Mouse (Mus musculus): ENCODE results near the gene Fcho2. TPM values are rescaled to one million over a fixed set of nuclear protein-coding genes. Genes with fewer than 3 reads are reported as not detected.

The Fcho2 gene
- total RNA-seq, 2 experiments from 2014 or later = 37.9 to 43.0 TPM

GRCm38 (mm10) chr13:98684144-98684900 is 130.9 kb downstream of the Fcho2 start:
- intact Hi-C loops (cut with DNase I) = no loop called here

GRCm38 (mm10) chr13:98683412-98683811 is 131.8 kb downstream of the Fcho2 start:
- no peak for DNase-seq
- intact Hi-C loops (cut with DNase I) = no loop called here

More at GRCm38 (mm10) chr13:98684144-98684900, 130.9 kb downstream of the Fcho2 start:
- no peak for DNase-seq

GRCm38 (mm10) chr13:98680470-98681060 is 134.7 kb downstream of the Fcho2 start:
- intact Hi-C loops (cut with DNase I) = no loop called here
- DNase-seq = no peak

- intact Hi-C loops (cut with DNase I) = no loop called here
Measured at GRCm38 (mm10) chr13:98679631-98680041, 135.6 kb downstream of the Fcho2 start.

GRCm38 (mm10) chr13:98679230-98679629 is 136.0 kb downstream of the Fcho2 start:
- intact Hi-C loops (cut with DNase I) = no loop called here
- no peak for DNase-seq

More at GRCm38 (mm10) chr13:98679631-98680041, 135.6 kb downstream of the Fcho2 start:
- DNase-seq = no peak

- intact Hi-C loops (cut with DNase I) = no loop called here
Measured at GRCm38 (mm10) chr13:98673922-98674321, 141.3 kb downstream of the Fcho2 start.

More at GRCm38 (mm10) chr13:98673922-98674321, 141.3 kb downstream of the Fcho2 start:
- no peak for DNase-seq

Other genes starting within 250 kb of the Fcho2 start
- not detected for gene Tmem174, start 178.0 kb downstream of the Fcho2 start, total RNA-seq (2021)
- 1 to 10 TPM; 5.0 to 7.0 TPM for gene Tmem171, start 120.6 kb downstream of the Fcho2 start, total RNA-seq (2021)
- 10 to 100 TPM; 74.0 to 80.5 TPM for gene Tnpo1, start 110.9 kb upstream of the Fcho2 start, total RNA-seq (2021)
- gene 1700024P04Rik, start 169.1 kb upstream of the Fcho2 start, total RNA-seq (2021) = not detected